Mouse (Mus musculus) T-cell, adult 2 months (primary cell): ENCODE data around the gene Gm20479.

Experiments used
- DNase-seq: peaks from one replicate; pipeline ENCODE4 v3.0.0; 2022; ENCODE audit warnings: low spot score

Gm20479 gene

DNA sequence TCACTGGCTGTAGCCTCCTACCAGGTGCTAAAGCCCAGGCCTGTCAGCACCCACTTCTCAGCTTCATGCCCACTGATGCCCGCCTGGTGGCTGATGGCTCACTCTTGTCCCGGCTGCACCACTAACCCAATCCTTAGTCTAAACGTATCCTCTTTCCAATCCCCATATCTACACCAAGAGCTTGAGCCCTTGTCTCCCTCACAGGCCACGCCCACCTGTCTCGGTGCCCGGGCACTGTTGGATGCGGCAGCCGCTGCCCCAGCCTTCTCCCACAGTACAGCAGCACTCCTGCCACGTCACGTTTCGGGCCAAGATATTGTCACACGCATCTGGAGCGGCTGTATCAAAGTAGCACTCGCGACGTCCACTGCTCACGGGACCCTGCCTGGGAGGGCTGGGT lies 46.9 kb downstream of the Gm20479 start:
- no peak for DNase-seq

DNA sequence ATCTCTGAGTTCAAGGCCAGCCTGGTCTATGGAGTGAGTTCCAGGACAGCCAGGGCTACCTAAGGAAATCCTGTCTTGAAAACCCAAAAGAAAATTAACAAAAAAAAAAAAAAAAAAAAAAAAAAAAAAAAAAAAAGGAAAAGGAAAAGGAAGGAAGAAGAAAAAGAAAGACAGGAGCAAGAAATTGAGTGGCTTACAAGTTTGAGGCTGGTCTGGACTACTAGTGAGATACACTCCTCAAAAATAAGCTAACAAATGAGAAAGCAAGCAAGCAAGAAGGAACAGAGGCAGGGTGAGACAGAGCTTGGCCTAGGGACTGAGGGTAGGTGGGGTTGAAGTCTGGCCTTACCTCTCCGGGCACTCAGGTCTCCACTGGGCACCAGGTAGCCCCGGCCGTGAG lies 47.4 kb downstream of the Gm20479 start:
- no peak for DNase-seq

DNA sequence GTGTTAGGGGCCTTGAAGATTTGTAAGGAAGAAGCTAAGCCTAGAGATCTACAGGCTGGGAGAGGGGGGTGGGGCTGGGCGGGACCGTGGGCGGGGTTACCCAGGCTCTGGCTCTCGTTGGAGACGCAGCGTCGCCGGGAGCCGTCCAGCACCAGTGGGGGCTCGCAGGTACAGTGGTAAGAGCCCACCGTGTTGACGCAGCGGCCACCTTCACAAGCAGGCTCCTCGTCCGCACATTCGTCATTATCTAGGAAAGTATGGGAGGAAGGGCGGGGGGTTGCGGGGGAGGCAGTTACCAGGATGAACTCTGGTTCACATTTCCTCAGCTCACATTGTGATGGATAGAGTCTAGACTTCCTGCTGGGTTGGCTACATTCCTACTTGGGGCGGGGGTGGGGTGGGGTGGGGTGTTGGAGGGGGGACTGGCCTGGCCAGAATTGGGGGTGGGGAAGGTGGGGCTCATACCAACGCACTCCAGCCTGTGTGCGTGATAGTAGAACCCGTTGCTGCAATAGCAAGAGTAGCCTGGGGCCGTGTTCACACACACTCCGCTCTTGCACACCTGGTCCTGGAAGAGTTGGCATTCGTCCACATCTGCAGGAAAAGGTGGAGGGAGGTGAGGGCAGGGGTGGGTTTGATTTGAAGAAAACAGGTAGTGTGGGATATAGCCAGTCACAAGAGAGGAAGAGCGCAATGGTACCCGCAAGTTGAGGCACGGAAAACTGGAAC lies 48.2 kb downstream of the Gm20479 start:
- no peak for DNase-seq

DNA sequence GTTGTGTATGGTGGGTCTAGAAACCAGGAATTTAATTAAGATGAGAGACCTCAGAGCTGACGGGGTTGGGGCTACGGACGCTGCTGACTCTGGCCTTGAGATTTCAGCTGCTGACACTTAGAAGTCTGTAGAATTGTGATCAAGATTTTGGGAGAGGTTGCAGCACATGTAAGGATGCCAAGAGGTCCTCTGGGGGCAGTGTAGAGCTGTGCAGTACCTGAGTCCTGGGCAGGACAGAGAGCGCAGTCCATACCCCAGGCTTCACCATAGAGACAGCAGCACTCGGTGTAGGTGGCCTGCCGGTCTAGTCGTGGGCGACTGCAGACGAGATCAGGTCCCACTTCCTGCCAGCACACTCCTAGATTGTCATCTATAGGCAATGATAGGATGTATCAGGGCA lies 49.7 kb downstream of the Gm20479 start:
- DNase-seq, result no peak

DNA sequence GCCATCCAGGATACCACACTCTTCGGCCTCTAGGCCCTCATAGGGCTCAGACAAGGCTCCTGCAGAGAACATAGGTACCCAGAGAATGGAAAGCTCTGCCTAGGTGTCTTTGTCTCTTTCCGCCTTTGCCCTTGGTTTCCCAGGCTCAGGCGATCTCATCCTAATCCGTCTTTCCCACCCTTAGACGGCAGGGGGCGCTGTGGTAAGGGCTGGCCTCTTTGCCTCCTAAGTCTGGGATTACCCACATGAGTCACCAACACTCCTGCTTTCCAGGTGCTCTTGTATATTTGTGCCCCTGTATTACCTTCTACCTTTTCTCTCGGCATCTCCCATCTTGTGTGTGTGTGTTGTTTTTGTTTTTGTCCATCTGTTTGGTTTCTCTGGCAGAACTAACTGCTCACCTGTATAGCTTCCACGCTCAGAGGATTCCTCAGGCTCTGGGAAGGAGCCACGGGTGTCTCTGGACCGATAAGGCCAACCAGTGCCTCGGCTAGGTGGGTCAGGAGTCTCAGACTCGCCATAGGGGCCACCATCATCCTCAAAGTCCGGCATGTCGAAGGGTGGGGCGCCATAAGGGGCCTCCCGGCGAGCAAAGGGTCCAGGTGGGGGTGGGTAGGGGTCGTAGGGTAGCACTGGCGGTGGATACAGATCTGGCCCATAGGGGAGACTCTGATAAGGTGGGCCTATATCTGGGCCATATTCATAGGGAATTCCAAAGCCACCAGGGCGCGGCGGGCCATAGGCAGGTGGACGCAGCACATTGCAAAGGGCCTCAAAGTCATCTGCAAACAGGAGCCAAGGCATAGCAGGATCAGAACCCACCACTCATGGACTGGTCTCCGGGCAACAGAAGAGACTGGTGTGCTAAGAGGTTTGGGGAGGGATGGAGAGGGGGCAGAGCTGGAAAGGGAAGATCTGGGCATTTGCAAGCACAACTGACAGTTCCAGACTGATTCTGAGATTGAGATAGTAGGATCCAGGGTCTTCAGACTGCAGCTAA lies 50.8 kb downstream of the Gm20479 start:
- DNase-seq, result no peak

DNA sequence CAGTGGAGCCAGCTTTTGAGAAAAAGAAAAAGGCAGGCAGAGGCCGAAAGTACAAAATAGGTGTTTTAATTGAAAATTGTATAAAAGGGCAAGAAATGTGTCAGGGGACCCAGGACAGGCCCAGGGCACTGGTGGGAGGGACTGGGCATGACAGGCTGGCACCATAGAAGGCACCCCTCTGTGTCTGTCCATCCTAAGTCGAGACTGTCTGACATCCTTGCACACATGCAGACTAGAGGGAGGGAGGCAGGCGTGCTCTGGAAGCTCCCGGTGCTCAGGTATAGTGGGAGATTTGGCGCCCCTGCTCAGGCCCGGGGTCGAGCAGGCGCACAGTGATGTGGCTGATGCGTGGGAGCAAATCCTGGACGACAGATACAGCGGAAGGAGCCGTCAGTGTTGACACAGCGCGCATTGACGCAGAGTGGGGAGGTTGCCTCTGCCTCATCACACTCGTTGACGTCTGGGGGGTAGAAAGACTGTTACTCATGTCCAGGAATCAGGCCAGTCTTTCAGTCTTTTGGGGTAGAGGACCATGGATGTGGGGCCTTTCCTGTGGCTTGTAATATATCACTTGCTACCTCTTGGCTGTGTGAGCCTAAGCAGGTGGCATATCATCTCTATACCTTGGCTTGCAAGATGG lies 52.0 kb downstream of the Gm20479 start:
- DNase-seq, result no peak
